Comparison of ENCODE assay signal across 8 mouse cellular contexts in the genomic region with DNA sequence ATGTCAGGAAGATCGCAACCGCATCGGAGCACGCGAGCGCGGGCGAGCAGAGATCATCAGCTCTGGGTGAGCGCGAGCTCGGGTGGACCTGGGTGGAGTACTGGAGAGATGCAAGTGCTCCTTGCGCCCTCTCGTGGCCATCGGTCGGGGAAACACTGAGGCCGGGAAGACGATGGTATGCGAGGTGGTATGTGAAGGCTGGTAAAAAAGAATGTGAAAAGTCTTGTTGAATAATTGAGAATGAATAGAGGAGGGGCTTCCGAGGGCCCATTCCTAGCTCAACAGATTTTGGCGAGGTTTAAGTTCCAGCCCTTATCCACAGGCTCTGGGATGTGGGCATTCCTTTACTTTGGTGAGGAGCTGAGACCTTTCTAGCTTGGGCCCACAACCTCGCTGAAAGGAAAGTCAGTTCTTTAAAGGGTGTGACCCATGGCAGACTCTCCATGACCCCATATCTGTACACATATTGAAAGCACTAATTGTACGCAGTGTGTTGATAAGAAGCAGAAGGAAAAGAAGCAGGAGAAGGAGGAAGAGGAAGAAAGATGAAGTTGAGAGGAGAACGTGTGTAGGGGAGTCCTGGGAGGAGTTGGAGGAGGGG. TPM values are rescaled to one million over a fixed set of nuclear protein-coding genes. Genes with fewer than 3 reads are reported as not detected.
DNase-seq lines count a peak whose midpoint lies in the region; ATAC-seq and TF ChIP-seq lines count a peak whose summit lies in the region.

No protein-coding gene starts in this region.

- H3K9ac ChIP-seq in ES-E14 (ENCODE audit: insufficient read depth, low read depth, low read length, poor library complexity, severe bottlenecking): peak overlapping the region; percentile 44; the same call in 1 of the 2 replicates
- H3K9ac ChIP-seq in forebrain, embryonic 14.5 days (ENCODE audit: low read length): peak overlapping the region; percentile 72
- peak overlapping the region; percentile 66 for H3K9ac ChIP-seq in neural tube, embryonic 15.5 days (replicated peaks)

- intact Hi-C loops in heart, postnatal 14 days (cut with DNase I): loop anchor here (5.0 kb wide), 1 partner anchor 50 kb away; no protein-coding TSS in a partner anchor

- peak; percentile 96 for ATAC-seq in forebrain, embryonic 14.5 days
- peak; percentile 95 for ATAC-seq in neural tube, embryonic 15.5 days (ENCODE audit: low FRiP score)

- no peak for DNase-seq in ES-E14 (ENCODE audit: low read depth, low spot score)
- DNase-seq in cerebellum, adult 11 months: peak; percentile 88
- DNase-seq in forebrain, embryonic 14.5 days (ENCODE audit: low spot score): peak; percentile 84
- peak; percentile 87 to 90 for DNase-seq in heart, postnatal 14 days
- peak; percentile 95 for DNase-seq in layer of hippocampus, adult 11-12 months (ENCODE audit: low spot score)
- peak; percentile 86 to 91 for DNase-seq in lung, adult 18-20 months
- DNase-seq in testis, postnatal 10 days (ENCODE audit: low spot score): peak; percentile 95

- H3K4me2 ChIP-seq in forebrain, embryonic 14.5 days (ENCODE audit: low read length): peak overlapping the region; percentile 77
- H3K4me2 ChIP-seq in neural tube, embryonic 15.5 days: peak overlapping the region; percentile 73

- H3K9me3 ChIP-seq in ES-E14 (ENCODE audit: control insufficient read depth, insufficient read depth, low read depth, low read length): no peaks in the 10 kb centered on the region
- no peaks in the 10 kb centered on the region for H3K9me3 ChIP-seq in forebrain, embryonic 14.5 days (replicated peaks; ENCODE audit: control insufficient read depth, low read length)
- no peaks in the 10 kb centered on the region for H3K9me3 ChIP-seq in neural tube, embryonic 15.5 days (replicated peaks)

- peaks cover 0 to 2% of the 10 kb centered on the region in 2 experiments; a peak in 1 of 4 replicates for H3K4me1 ChIP-seq in ES-E14 (ENCODE audit: control insufficient read depth in 2 of 2, insufficient read depth in 2 of 2, low read length in 2 of 2, poor library complexity in 1 of 2)
- H3K4me1 ChIP-seq in forebrain, embryonic 14.5 days (ENCODE audit: control insufficient read depth, insufficient read depth, low read length): no peaks in the 10 kb centered on the region
- 0 out of 2 replicates have a peak, but pooled peaks cover 9% of the 10 kb centered on the region for H3K4me1 ChIP-seq in neural tube, embryonic 15.5 days

- no peaks in the 10 kb centered on the region for H3K27me3 ChIP-seq in forebrain, embryonic 14.5 days (replicated peaks; ENCODE audit: control insufficient read depth, insufficient read depth, low read length)
- H3K27me3 ChIP-seq in neural tube, embryonic 15.5 days (replicated peaks): no peaks in the 10 kb centered on the region

- no peaks in the 10 kb centered on the region for H3K36me3 ChIP-seq in ES-E14 (ENCODE audit: control insufficient read depth, insufficient read depth, low read length, poor library complexity, severe bottlenecking)
- H3K36me3 ChIP-seq in forebrain, embryonic 14.5 days (ENCODE audit: control insufficient read depth, insufficient read depth, low read length): no peaks in the 10 kb centered on the region
- H3K36me3 ChIP-seq in neural tube, embryonic 15.5 days: no peaks in the 10 kb centered on the region

- peak overlapping the region; percentile 45 to 63; a peak in 3 of 4 replicates for H3K4me3 ChIP-seq in ES-E14 (ENCODE audit: insufficient read depth in 1 of 2, low read depth in 1 of 2, low read length in 2 of 2, poor library complexity in 1 of 2, severe bottlenecking in 1 of 2)
- H3K4me3 ChIP-seq in forebrain, embryonic 14.5 days (ENCODE audit: low read depth, low read length): peak overlapping the region; percentile 33
- peak overlapping the region; percentile 41 for H3K4me3 ChIP-seq in neural tube, embryonic 15.5 days (replicated peaks)

- H3K27ac ChIP-seq in ES-E14 (ENCODE audit: insufficient read depth, low read depth, low read length, poor library complexity, severe bottlenecking): no peak overlapping the region
- H3K27ac ChIP-seq in forebrain, embryonic 14.5 days (ENCODE audit: low read depth, low read length): no peak overlapping the region
- H3K27ac ChIP-seq in neural tube, embryonic 15.5 days (replicated peaks): peak overlapping the region; percentile 62

- in situ Hi-C loops in ES-E14 (cut with MboI; ENCODE audit: low sequenced_read_pairs in 2 of 2, unreplicated experiment in 2 of 2): no loop called here

- 12% methylated on average over 23 of the region's 23 CpGs for WGBS in forebrain, embryonic 14.5 days
- WGBS in neural tube, embryonic 15.5 days: 11% methylated on average over 23 of the region's 23 CpGs

TF ChIP-seq in ES-E14, 5 proteins besides CTCF, POLR2A, EP300 and RAD21:
- TF ChIP-seq CHD2 (IDR thresholded peaks at IDR 0.05; ENCODE audit: low read depth, low read length): no peak
- no peak for TF ChIP-seq MAFK (IDR thresholded peaks at IDR 0.05; ENCODE audit: insufficient read depth, low read depth, low read length)
- no peak for TF ChIP-seq ZNF384 (IDR thresholded peaks at IDR 0.05; ENCODE audit: low read depth, low read length)
- TF ChIP-seq HCFC1 (IDR thresholded peaks at IDR 0.05; ENCODE audit: borderline replicate concordance, insufficient read depth, low read length): no peak
- no peak for TF ChIP-seq ZC3H11A (IDR thresholded peaks at IDR 0.05; ENCODE audit: borderline replicate concordance, low read depth, low read length)
TF ChIP-seq in ES-E14: peak in this region for 0.

RNA-seq across cellular contexts. Expression of a gene that starts 14.5 kb away (rescaled TPM):
- total RNA-seq in ES-E14 (2012; rRNA removed): 22.9 and 30.1 TPM in 2 replicates
- polyA plus RNA-seq in forebrain, embryonic 14.5 days (2014; fragmentation: Nextera tagmentation; extraction: Ambion mirVana): 30.1 and 43.0 TPM in 2 replicates
- 10 to 100 TPM; 13.9 to 18.2 TPM for total RNA-seq in heart, postnatal 14 days (2021)
- polyA plus RNA-seq in neural tube, embryonic 15.5 days (2015; fragmentation: Nextera tagmentation; extraction: Ambion mirVana): 57.9 and 63.1 TPM in 2 replicates

RNA-seq across cellular contexts. Expression of a gene that starts 14.7 kb away (rescaled TPM):
- 246 and 386 TPM in 2 replicates for total RNA-seq in ES-E14 (2012; rRNA removed)
- polyA plus RNA-seq in forebrain, embryonic 14.5 days (2014; fragmentation: Nextera tagmentation; extraction: Ambion mirVana): 806 and 815 TPM in 2 replicates
- total RNA-seq in heart, postnatal 14 days (2021): 100 to 1,000 TPM; 184 to 210 TPM
- 1,464 and 1,650 TPM in 2 replicates for polyA plus RNA-seq in neural tube, embryonic 15.5 days (2015; fragmentation: Nextera tagmentation; extraction: Ambion mirVana)

RNA-seq across cellular contexts. Expression of a gene that starts 30.0 kb away (rescaled TPM):
- 73.2 and 73.7 TPM in 2 replicates for total RNA-seq in ES-E14 (2012; rRNA removed)
- polyA plus RNA-seq in forebrain, embryonic 14.5 days (2014; fragmentation: Nextera tagmentation; extraction: Ambion mirVana): 108 and 122 TPM in 2 replicates
- total RNA-seq in heart, postnatal 14 days (2021): 10 to 100 TPM; 34.1 to 34.6 TPM
- polyA plus RNA-seq in neural tube, embryonic 15.5 days (2015; fragmentation: Nextera tagmentation; extraction: Ambion mirVana): 116 and 118 TPM in 2 replicates

RNA-seq across cellular contexts. Expression of a gene that starts 44.0 kb away (rescaled TPM):
- total RNA-seq in ES-E14 (2012; rRNA removed): 1.7 and 2.4 TPM in 2 replicates
- 0.27 and 0.63 TPM in 2 replicates for polyA plus RNA-seq in forebrain, embryonic 14.5 days (2014; fragmentation: Nextera tagmentation; extraction: Ambion mirVana)
- under 1 TPM; 0.44 to 0.53 TPM for total RNA-seq in heart, postnatal 14 days (2021)
- 0.95 and 1.00 TPM in 2 replicates for polyA plus RNA-seq in neural tube, embryonic 15.5 days (2015; fragmentation: Nextera tagmentation; extraction: Ambion mirVana)

RNA-seq across cellular contexts. Expression of a gene that starts 56.0 kb away (rescaled TPM):
- 236 and 275 TPM in 2 replicates for total RNA-seq in ES-E14 (2012; rRNA removed)
- polyA plus RNA-seq in forebrain, embryonic 14.5 days (2014; fragmentation: Nextera tagmentation; extraction: Ambion mirVana): 370 and 449 TPM in 2 replicates
- 100 to 1,000 TPM; 675 to 683 TPM for total RNA-seq in heart, postnatal 14 days (2021)
- 344 and 362 TPM in 2 replicates for polyA plus RNA-seq in neural tube, embryonic 15.5 days (2015; fragmentation: Nextera tagmentation; extraction: Ambion mirVana)
